Mouse (Mus musculus): ENCODE results near the gene Nanos2.

The Nanos2 gene

GRCm38 (mm10) chr7:18990601-18991295 is 3.5 kb downstream of the Nanos2 start, which contains the start of gene Mypop:
Gene Mypop, plus strand, starts transcription at chr7:18991245.
- DNase-seq (ENCODE audit: low spot score in 2 of 2): peak; percentile 99 to 100

- no peak for DNase-seq (ENCODE audit: low spot score in 2 of 2)
Measured at GRCm38 (mm10) chr7:18991660-18992293, 4.6 kb downstream of the Nanos2 start.

DNA sequence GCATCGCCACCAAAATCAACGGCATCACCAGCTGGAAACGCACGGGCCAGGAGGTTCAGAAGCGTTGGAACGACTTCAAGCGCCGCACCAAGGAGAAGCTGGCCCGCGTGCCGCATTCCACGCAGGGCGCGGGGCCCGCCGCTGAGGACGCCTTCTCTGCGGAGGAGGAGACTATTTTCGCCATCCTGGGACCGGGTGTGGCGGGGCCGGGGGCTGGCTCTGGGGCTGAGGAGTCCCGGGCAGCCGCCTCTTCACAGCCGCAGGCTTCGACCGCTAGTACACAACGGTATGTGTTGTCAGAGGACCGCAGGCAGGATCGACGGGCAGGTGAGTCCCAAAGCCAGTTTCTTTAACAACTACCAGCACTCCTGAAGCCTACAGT is 5.1 kb downstream of the Nanos2 start:
- DNase-seq (ENCODE audit: low spot score in 2 of 2): no peak

DNA sequence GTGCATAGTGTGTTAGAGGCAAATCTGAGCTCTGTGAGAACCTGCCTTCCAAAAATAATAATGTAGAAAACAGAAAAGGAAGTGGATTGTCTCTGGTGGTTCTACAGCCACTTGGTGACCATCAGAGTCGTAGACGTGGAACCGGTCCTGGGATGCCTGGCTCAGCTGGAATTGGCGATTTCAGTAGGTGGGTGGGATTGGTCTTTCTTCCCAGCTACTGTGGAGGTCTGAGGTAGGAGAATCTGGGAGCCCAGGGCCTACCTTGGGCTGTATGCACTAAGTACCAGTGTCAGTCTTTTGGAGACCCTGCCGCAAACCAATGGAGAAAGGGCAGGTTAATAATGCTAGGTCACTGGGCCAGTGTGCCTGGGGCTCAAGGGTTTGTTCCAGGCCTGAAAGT is 5.8 kb downstream of the Nanos2 start:
- DNase-seq (ENCODE audit: low spot score in 2 of 2): no peak

DNA sequence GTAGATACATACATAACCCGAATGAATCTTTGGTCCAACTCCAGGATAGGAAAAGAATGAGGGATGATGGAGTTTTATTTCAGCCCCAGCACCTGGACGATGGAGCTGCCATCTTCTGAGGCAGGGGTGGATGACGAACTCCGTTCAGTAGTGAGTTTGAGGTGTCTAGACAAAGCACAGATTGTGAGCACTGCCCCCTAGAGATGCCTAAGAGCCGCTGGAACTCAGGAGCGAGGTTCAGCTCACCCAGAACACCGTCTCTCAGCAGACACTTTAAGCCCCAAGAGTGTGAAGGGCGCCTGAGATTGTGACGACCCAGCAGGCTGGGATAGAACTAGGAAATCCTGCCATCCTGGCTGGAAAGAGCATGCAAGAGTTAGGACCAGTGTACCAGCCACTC is 11.6 kb downstream of the Nanos2 start:
- no peak for DNase-seq (ENCODE audit: low spot score in 2 of 2)

DNA sequence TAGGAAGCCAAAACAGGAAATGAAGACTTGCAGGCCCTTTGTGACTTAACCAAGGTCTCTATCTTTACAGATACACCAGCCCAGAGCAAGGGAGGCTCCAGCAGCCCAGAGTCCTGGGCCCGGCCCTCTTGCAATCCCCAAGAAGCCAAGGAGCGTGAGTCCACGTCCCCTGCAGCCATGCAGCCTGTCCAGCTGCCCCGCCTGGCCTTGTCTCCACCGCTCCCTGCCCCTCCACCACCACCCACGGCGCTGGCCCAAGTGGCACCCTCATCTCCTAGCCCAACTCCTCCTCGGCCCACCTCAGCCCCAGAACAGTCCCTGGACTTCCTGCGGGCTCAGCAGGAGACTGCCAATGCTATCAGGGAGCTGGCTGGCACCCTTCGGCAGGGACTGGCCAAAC is 13.2 kb downstream of the Nanos2 start:
- DNase-seq (ENCODE audit: low spot score in 2 of 2): no peak

DNA sequence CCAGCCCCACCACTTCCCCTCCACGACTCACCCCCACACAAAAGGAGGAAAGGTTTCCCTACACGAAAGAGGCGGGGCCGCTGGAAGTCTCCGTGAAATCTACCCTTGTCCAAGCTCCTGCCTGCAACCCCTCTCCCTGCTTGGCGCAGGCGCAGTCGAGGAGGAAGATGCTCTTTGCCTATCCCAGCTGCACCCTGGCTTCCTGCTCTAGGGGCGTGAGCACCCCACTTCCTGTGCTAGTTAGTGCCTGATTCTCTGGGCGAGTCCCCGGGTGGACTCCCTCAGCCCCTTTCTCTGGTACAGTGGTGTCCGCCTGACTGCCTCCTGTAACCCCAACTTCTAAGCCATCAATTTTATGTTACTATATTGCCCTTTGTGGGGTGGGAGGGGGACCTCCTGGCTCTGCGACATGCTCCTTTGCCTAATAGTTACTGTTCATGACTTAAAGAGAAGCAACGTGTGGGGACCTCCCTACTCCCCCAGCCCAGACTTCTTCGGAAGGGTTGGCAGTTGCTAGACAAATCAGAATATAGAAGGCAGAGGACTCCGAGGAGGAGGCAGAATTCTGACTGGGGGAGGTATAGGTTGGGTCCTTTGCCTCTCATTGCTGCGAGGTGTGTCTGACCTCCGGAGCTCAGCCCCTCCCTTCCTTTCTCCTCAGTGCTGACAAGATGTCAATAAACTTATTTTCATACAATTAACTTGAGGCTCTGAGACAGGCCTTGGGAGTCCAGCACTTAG is 14.0 kb downstream of the Nanos2 start:
- DNase-seq (ENCODE audit: low spot score in 2 of 2): no peak

- no peak for DNase-seq (ENCODE audit: low spot score in 2 of 2)
Measured at GRCm38 (mm10) chr7:19001807-19002085, 14.5 kb downstream of the Nanos2 start.

DNA sequence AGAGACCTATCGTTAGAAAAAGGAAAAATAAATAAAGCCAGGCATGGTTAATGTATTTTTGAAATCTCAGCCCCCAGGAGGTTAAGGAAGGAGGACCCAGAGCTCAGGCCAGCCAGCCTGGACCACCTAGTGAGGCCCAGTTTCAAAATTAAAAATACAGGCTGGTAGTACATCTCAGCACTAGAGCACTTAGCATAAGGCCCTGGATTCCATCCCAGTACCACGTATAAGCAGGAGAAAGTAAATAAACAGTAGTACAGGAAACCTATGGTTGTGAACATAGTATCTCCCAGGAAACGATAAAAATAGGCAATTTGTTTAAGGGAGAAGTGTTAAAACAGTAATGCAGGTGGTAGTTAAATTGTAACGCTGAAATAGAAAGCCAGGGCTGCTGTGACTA is 14.9 kb downstream of the Nanos2 start:
- no peak for DNase-seq (ENCODE audit: low spot score in 2 of 2)

DNA sequence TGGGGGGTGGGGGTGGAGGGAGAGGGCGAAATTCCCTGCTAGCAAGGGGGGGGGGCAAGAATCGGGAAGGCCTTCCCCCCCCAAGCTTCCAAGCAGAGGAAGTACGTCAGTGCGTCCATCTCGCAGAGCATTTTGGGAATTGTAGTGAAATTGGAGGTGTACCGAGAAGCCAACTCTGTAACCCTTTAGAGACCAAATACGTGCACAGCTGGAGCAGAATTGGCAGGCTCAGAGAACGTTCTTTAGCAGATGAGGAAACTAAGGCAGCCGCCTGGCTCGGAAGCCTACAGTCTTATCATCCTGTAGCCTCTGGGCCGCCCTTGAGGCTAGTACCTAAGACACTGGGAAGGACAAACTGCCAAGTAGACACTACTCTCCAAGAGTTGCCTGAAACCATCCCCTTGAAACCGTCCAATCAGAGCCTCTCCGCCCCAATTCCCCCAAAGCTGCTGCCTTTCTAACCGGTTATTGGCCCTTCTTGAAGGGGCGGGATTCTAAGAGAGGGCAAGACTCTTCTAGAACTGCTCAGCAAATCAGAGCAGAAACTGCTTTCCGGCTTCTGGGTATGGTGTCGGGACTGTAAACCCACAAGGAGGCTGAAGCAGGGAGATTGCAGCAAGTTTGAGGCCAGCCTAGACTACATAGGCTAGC is 15.8 kb downstream of the Nanos2 start:
- DNase-seq (ENCODE audit: low spot score in 2 of 2): peak; percentile 65 to 68

- peak; percentile 90 for DNase-seq (ENCODE audit: low spot score in 2 of 2)
Measured at GRCm38 (mm10) chr7:19003902-19004630, 16.9 kb downstream of the Nanos2 start, which contains the start of gene Irf2bp1. Gene Irf2bp1, plus strand, starts transcription at chr7:19004044.

DNA sequence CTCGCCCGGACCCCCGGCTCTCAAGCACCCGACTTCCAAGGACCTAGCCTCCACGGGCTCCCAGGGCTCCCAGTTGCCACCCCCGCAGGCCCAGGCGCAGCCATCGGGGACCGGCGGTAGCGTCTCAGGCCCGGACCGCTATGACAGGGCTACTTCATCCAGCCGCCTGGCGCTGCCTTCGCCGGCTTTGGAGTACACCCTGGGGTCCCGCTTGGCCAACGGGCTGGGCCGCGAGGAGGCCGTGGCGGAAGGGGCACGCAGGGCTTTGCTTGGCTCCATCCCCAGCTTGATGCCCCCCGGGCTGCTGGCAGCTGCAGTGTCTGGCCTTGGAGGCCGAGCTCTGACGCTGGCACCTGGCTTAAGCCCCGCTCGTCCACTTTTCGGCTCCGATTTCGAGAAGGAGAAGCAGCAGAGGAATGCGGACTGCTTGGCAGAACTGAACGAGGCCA is 17.5 kb downstream of the Nanos2 start:
- no peak for DNase-seq (ENCODE audit: low spot score in 2 of 2)

- peak in 1 of 2 experiments; percentile 35 for DNase-seq (ENCODE audit: low spot score in 2 of 2)
Measured at GRCm38 (mm10) chr7:19005417-19006121, 18.4 kb downstream of the Nanos2 start.

- peak; percentile 81 for DNase-seq (ENCODE audit: low spot score in 2 of 2)
Measured at GRCm38 (mm10) chr7:19006476-19006875, 19.3 kb downstream of the Nanos2 start.

DNA sequence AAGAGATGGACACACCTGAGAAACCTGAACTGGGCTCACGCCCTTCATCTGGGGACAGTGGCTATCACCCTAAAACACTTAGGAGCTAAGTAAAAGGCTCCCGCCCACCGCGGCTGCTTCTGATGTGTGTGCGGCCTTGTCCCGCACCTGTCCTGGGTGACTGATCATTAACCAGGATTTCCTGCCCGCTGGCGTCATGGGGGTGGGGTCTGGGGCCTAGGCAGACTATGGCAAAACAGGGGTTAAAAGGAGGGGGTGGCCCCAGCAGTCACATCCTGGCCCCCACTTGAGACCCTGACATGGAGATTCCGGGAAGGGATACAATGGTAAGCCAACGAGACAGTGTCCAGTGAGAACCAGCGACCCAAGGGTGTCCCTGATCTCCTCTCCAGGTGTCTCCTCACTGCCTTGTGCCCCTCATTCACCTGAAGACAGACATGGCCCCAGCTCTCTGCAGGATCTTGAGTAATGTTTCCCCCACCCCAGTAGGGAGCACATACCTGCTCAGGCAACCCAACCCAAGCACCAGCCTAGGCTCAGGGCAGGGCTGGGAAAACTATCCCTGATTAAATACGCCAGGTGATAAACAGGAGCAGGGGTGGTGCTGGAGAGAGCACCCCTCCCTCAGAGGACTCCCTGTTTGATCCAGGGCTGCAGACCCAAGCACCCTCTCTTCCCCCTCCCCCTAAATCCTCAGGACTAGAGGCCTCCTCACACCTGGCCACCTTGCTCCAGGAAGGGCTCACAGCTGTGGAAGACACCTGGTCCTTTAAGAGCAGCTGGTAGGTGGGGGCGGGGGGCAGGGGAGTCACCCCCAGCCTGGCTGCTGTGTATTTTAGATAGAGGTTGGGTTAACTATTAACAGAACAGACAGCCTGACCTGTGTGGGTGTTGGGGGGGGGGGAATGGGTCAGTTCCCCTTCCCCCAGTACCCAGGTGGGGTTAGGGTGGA is 20.1 kb downstream of the Nanos2 start:
- peak in 1 of 2 experiments; percentile 11 for DNase-seq (ENCODE audit: low spot score in 2 of 2)

DNA sequence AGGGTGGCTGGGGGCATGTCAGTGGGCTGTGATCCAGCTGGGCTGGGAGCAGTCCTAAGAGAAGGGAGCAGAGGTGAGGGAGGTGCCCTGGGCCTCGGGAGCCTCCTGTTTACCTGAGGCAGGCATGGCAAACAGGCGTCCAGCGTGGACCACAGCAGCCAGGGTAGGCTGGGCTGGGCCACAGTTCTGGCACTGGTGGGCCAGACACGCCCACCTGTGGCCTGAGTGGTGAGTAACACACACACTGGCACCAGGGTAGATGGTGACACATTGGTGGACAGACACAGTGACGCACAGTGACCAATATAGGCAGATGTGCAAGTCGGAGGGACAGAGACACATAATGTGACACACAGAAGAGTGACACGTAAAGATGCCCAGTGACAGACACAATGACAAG is 23.4 kb downstream of the Nanos2 start:
- no peak for DNase-seq (ENCODE audit: low spot score in 2 of 2)

GRCm38 (mm10) chr7:19012025-19012621 is 24.9 kb downstream of the Nanos2 start:
- no peak for DNase-seq (ENCODE audit: low spot score in 2 of 2)

DNA sequence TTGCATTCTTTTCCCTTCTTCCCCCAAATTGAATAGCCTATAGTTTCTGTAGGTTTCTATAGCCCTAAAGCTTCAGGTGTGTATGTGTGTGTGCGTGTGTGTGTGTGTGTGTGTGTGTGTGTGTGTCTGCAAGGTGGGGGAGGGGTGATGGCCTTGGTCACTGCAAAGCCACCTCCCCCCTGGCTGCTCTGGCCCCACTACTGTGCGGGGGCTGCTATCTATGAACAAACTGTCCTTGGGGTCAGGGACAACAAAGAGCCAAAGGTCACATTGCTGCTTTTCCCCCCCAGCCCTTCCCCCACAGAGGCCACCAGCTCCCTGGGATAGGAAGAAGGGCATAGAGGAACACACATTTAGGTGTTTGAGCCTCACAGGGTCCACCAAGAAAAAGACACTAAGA is 25.7 kb downstream of the Nanos2 start:
- DNase-seq (ENCODE audit: low spot score in 2 of 2): no peak

- DNase-seq (ENCODE audit: low spot score in 2 of 2): no peak
Measured at GRCm38 (mm10) chr7:19014452-19014851, 27.3 kb downstream of the Nanos2 start.

- no peak for DNase-seq (ENCODE audit: low spot score in 2 of 2)
Measured at GRCm38 (mm10) chr7:19016042-19016441, 28.8 kb downstream of the Nanos2 start.
